Mouse (Mus musculus) midbrain, embryonic 15.5 days (tissue): ENCODE measurements around the gene Olfr1123. TPM values are rescaled to one million over a fixed set of nuclear protein-coding genes. Genes with fewer than 3 reads are reported as not detected.
A peak's percentile ranks its signal among the peaks of the same experiment; 100 is the strongest.
"Not testable (repeated sequence)": the region's sequence is repeated elsewhere in the genome, so short reads cannot be mapped to it uniquely, and the experiment has no call there.

Experiments
- ATAC-seq: fragments of 200-750 bp; cut with Nextera tagmentation; replicated peaks from 2 replicates; pipeline ENCODE4 v1.8.0; 2017; ENCODE audit warnings: moderate TSS enrichment
- H3K27ac ChIP-seq: fragments of 300-500 bp; sonication (generic); 2 replicates; pipeline ENCODE4 v1.5.1; 2015; ENCODE audit warnings: mild to moderate bottlenecking, inconsistent platforms
- H3K27me3 ChIP-seq: fragments of 300-500 bp; sonication (generic); replicated peaks from 2 replicates; pipeline ENCODE4 v1.6.1; 2015; ENCODE audit warnings: inconsistent platforms
- H3K36me3 ChIP-seq: fragments of 300-500 bp; sonication (generic); replicated peaks from 2 replicates; pipeline ENCODE4 v1.6.1; 2015; ENCODE audit warnings: inconsistent platforms
- H3K4me1 ChIP-seq: fragments of 300-500 bp; sonication (generic); 2 replicates; pipeline ENCODE4 v1.6.1; 2015; ENCODE audit warnings: inconsistent platforms
- H3K4me2 ChIP-seq: fragments of 300-500 bp; sonication (generic); 2 replicates; pipeline ENCODE4 v1.6.1; 2015; ENCODE audit warnings: inconsistent platforms, mild to moderate bottlenecking, moderate library complexity
- H3K4me3 ChIP-seq: fragments of 300-500 bp; sonication (generic); 2 replicates; pipeline ENCODE4 v1.5.1; 2015; ENCODE audit warnings: mild to moderate bottlenecking, inconsistent platforms
- H3K9ac ChIP-seq: fragments of 300-500 bp; sonication (generic); 2 replicates; pipeline ENCODE4 v1.6.1; 2015; ENCODE audit warnings: mild to moderate bottlenecking, inconsistent platforms
- H3K9me3 ChIP-seq: fragments of 300-500 bp; sonication (generic); 2 replicates; pipeline ENCODE4 v1.6.1; 2016; ENCODE audit warnings: inconsistent platforms
- WGBS: fragments of 180-500 bp; shearing (Covaris S2); methylation state at CpG from one replicate; pipeline ENCODE4 v1.1.7; 2015; ENCODE audit warnings: mixed read lengths; 5-methylcytosine and 5-hydroxymethylcytosine counted together
- polyA plus RNA-seq: library from polyadenylated mRNA; unstranded; fragments of >200 nt; fragmentation: Nextera tagmentation; extraction: Ambion mirVana; gene quantifications from 2 replicates; pipeline ENCODE4 v1.2.1, GENCODE M21; 2015

Gene Olfr1123
- not detected in 2 replicates for polyA plus RNA-seq

GRCm38 (mm10) chr2:87416335-87416734, at the start of gene Olfr1123:
Gene Olfr1123 (plus strand): TSS chr2:87416635.
- no peaks in the 10 kb centered on the region for H3K27me3 ChIP-seq
- H3K9ac ChIP-seq: no peak within 1 kb of the TSS
- no peak for ATAC-seq
- 94% methylated on average over 1 of the region's 1 CpGs for WGBS
- no peaks in the 10 kb centered on the region for H3K9me3 ChIP-seq
- H3K36me3 ChIP-seq: no peaks in the 10 kb centered on the region
- H3K27ac ChIP-seq: no peak within 1 kb of the TSS
- H3K4me1 ChIP-seq: no peaks in the 10 kb centered on the region
- no peak within 1 kb of the TSS for H3K4me3 ChIP-seq
- H3K4me2 ChIP-seq: no peak within 1 kb of the TSS

- WGBS: 35% methylated on average over 1 of the region's 1 CpGs
- Histone ChIP-seq H3K9ac (no peak within 1 kb of the TSS), H3K4me1 (no peaks in the 10 kb centered on the region), H3K9me3 (no peaks in the 10 kb centered on the region), H3K27ac (no peak within 1 kb of the TSS), H3K27me3 (no peaks in the 10 kb centered on the region), H3K36me3 (no peaks in the 10 kb centered on the region), H3K4me3 (no peak within 1 kb of the TSS), H3K4me2 (no peak within 1 kb of the TSS)
- no peak for ATAC-seq
Observed at GRCm38 (mm10) chr2:87369595-87369994, 46.8 kb upstream of the Olfr1123 start, which contains the start of gene Olfr1121. Gene Olfr1121 (plus strand): TSS chr2:87369895.

GRCm38 (mm10) chr2:87371726-87372125, 44.7 kb upstream of the Olfr1123 start:
- ATAC-seq: no peak
- H3K4me2 ChIP-seq: no peak overlapping the region
- H3K4me3 ChIP-seq: no peak overlapping the region
- H3K4me1 ChIP-seq: no peaks in the 10 kb centered on the region
- no peaks in the 10 kb centered on the region for H3K27me3 ChIP-seq
- H3K27ac ChIP-seq: no peak overlapping the region
- H3K9me3 ChIP-seq: no peaks in the 10 kb centered on the region
- no peaks in the 10 kb centered on the region for H3K36me3 ChIP-seq
- H3K9ac ChIP-seq: no peak overlapping the region
- 87% methylated on average over 4 of the region's 4 CpGs for WGBS

DNA sequence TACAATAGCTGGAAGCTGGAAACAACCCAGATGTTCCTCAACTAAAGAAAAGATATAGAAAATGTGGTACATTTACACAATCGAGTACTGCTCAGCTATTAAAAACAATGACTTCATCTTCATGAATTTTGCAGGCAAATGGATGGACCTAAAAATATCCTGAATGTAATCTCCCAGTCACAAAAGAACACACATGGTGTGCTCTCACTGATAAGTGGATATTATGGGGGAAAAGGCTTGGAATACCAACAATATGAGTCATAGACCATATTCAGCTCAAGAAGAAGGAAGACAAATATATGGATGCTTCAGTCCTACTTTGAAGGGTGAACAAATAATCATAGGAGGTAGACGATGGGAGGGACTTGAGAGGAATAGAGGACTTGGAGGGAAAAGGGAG, 32.5 kb upstream of the Olfr1123 start:
- no peak for ATAC-seq
- H3K36me3 ChIP-seq: no peaks in the 10 kb centered on the region
- 91% methylated on average over 2 of the region's 2 CpGs for WGBS
- H3K4me2 ChIP-seq: no peak overlapping the region
- no peak overlapping the region for H3K27ac ChIP-seq
- no peak overlapping the region for H3K4me3 ChIP-seq
- no peaks in the 10 kb centered on the region for H3K27me3 ChIP-seq
- no peaks in the 10 kb centered on the region for H3K4me1 ChIP-seq
- H3K9ac ChIP-seq: no peak overlapping the region
- no peaks in the 10 kb centered on the region for H3K9me3 ChIP-seq

- no peak for ATAC-seq
- no peak within 1 kb of the TSS for H3K4me3 ChIP-seq
- H3K27me3 ChIP-seq: no peaks in the 10 kb centered on the region
- no peak within 1 kb of the TSS for H3K9ac ChIP-seq
- H3K9me3 ChIP-seq: no peaks in the 10 kb centered on the region
- WGBS: 89% methylated on average over 2 of the region's 2 CpGs
- no peak within 1 kb of the TSS for H3K27ac ChIP-seq
- no peaks in the 10 kb centered on the region for H3K36me3 ChIP-seq
- no peak within 1 kb of the TSS for H3K4me2 ChIP-seq
- H3K4me1 ChIP-seq: no peaks in the 10 kb centered on the region
Observed at GRCm38 (mm10) chr2:87385549-87385948, 30.9 kb upstream of the Olfr1123 start, which contains the start of gene Olfr1122. Gene Olfr1122 (plus strand): TSS chr2:87385849.

DNA sequence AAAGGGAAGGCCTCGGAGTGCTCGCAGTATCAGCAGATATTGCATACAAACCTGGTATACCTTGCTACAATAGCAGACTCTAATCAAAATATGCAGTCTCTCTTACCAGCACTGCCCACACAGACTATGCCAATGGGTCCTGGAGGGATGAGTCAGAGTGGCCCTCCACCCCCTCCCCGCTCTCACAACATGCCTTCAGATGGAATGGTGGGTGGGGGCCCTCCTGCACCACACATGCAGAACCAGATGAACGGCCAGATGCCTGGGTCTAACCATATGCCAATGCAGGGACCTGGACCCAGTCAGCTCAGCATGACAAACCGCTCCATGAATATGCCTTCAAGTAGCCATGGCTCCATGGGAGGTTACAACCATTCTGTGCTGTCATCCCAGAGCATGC, 22.8 kb upstream of the Olfr1123 start:
- not testable (repeated sequence) for H3K9me3 ChIP-seq, H3K27ac ChIP-seq, H3K36me3 ChIP-seq, H3K4me1 ChIP-seq, H3K27me3 ChIP-seq, H3K4me3 ChIP-seq, H3K4me2 ChIP-seq, H3K9ac ChIP-seq
- 96% methylated on average over 5 of the region's 5 CpGs for WGBS
- ATAC-seq: peak; percentile 63; the same call in 1 of the 2 replicates

GRCm38 (mm10) chr2:87394686-87395085, 21.7 kb upstream of the Olfr1123 start:
- 91% methylated on average over 7 of the region's 7 CpGs for WGBS

GRCm38 (mm10) chr2:87429975-87430374, 13.5 kb downstream of the Olfr1123 start, which contains the start of gene Olfr1124:
Gene Olfr1124 (plus strand): TSS chr2:87430275.
- no peak within 1 kb of the TSS for H3K27ac ChIP-seq
- H3K9me3 ChIP-seq: no peaks in the 10 kb centered on the region
- H3K36me3 ChIP-seq: no peaks in the 10 kb centered on the region
- H3K9ac ChIP-seq: no peak within 1 kb of the TSS
- ATAC-seq: no peak
- no peaks in the 10 kb centered on the region for H3K27me3 ChIP-seq
- no peak within 1 kb of the TSS for H3K4me3 ChIP-seq
- WGBS: 89% methylated on average over 1 of the region's 1 CpGs
- H3K4me1 ChIP-seq: no peaks in the 10 kb centered on the region
- H3K4me2 ChIP-seq: no peak within 1 kb of the TSS

More at GRCm38 (mm10) chr2:87394686-87395085, 21.7 kb upstream of the Olfr1123 start:
- not testable (repeated sequence) for H3K9ac ChIP-seq, ATAC-seq, H3K36me3 ChIP-seq, H3K27me3 ChIP-seq, H3K4me3 ChIP-seq, H3K4me2 ChIP-seq, H3K27ac ChIP-seq, H3K9me3 ChIP-seq, H3K4me1 ChIP-seq

DNA sequence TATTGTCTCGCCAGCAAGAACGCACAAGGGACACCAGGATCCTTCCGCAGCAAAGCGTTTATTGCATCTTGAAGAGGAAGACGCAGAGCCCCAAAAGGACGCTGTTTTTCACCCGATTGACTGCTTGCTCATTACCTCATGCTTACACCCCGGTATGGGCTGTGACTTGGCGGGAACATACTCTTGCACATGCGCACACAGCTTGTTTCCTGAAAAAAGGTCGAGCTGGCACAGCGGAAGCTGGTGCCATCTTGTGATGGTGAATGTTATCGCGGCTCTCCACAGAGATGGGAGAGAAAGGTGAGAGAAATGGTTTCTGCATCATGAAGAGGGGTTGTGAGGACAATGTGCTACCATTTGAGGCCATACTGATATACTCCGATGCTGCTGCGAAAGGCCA, 21.3 kb downstream of the Olfr1123 start:
- no peaks in the 10 kb centered on the region for H3K36me3 ChIP-seq
- no peak overlapping the region for H3K27ac ChIP-seq
- H3K9ac ChIP-seq: no peak overlapping the region
- H3K4me1 ChIP-seq: no peaks in the 10 kb centered on the region
- no peaks in the 10 kb centered on the region for H3K9me3 ChIP-seq
- 91% methylated on average over 16 of the region's 16 CpGs for WGBS
- H3K27me3 ChIP-seq: no peaks in the 10 kb centered on the region
- no peak for ATAC-seq
- no peak overlapping the region for H3K4me2 ChIP-seq
- no peak overlapping the region for H3K4me3 ChIP-seq

GRCm38 (mm10) chr2:87453662-87454061, 37.2 kb downstream of the Olfr1123 start, which contains the start of gene Olfr1126:
Gene Olfr1126 (plus strand): TSS chr2:87453962.
- no peak within 1 kb of the TSS for H3K27ac ChIP-seq
- ATAC-seq: no peak
- no peaks in the 10 kb centered on the region for H3K9me3 ChIP-seq
- H3K4me1 ChIP-seq: no peaks in the 10 kb centered on the region
- no peak within 1 kb of the TSS for H3K9ac ChIP-seq
- H3K4me2 ChIP-seq: no peak within 1 kb of the TSS
- H3K36me3 ChIP-seq: no peaks in the 10 kb centered on the region
- H3K4me3 ChIP-seq: no peak within 1 kb of the TSS
- no peaks in the 10 kb centered on the region for H3K27me3 ChIP-seq

DNA sequence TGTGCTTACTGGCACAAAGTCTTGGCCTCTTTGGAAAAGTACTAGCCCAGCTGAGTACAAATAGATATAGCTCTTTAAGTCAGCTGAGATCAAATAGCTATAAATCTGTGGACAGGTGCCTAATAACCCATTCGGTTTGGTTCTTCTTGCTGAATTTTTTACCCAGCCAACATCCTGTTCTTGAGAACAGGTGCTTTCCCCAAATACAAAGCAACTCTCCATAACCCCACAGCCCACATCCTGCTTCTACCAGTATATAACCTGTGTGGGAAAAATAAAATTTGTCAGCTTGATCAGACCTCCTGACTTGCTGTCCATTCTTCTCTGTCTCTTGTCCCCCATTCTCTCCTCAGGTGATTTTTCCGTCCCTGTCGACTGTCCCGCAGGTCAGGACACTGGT, 45.3 kb downstream of the Olfr1123 start:
- WGBS: 87% methylated on average over 4 of the region's 4 CpGs
- no peak overlapping the region for H3K4me2 ChIP-seq
- no peaks in the 10 kb centered on the region for H3K36me3 ChIP-seq
- no peaks in the 10 kb centered on the region for H3K9me3 ChIP-seq
- H3K27me3 ChIP-seq: no peaks in the 10 kb centered on the region
- no peak overlapping the region for H3K9ac ChIP-seq
- no peak overlapping the region for H3K4me3 ChIP-seq
- no peaks in the 10 kb centered on the region for H3K4me1 ChIP-seq
- ATAC-seq: no peak
- H3K27ac ChIP-seq: no peak overlapping the region
